Mouse (Mus musculus) G1E-ER4 (cell line): ENCODE data around the gene Dram1. TPM values are rescaled to one million over a fixed set of nuclear protein-coding genes. Genes with fewer than 3 reads are reported as not detected.

ENCODE experiments used
- GATA1 ChIP-seq: IDR thresholded peaks from one replicate; pipeline ENCODE4 v1.8.0; 2012; ENCODE audit warnings: low read length, inconsistent platforms
- polyA plus RNA-seq: library from polyadenylated mRNA; stranded (reverse); fragments of >175 nt; gene quantifications from 2 replicates; pipeline ENCODE4 v1.2.3, GENCODE M21; 2012

Dram1 gene
- polyA plus RNA-seq, 1 experiment, result not detected

- no peak for TF ChIP-seq GATA1
Measured at GRCm38 (mm10) chr10:88341368-88341767, 37.5 kb downstream of the Dram1 start.

GRCm38 (mm10) chr10:88340660-88341059 is 38.2 kb downstream of the Dram1 start:
- no peak for TF ChIP-seq GATA1

GRCm38 (mm10) chr10:88330695-88331094 is 48.2 kb downstream of the Dram1 start:
- TF ChIP-seq GATA1, result no peak

GRCm38 (mm10) chr10:88328056-88328450 is 50.8 kb downstream of the Dram1 start:
- no peak for TF ChIP-seq GATA1

- TF ChIP-seq GATA1, result no peak
Measured at GRCm38 (mm10) chr10:88327160-88328055, 51.5 kb downstream of the Dram1 start.

- TF ChIP-seq GATA1, result no peak
Measured at GRCm38 (mm10) chr10:88321739-88322138, 57.1 kb downstream of the Dram1 start.

GRCm38 (mm10) chr10:88320714-88321416 is 58.0 kb downstream of the Dram1 start:
- TF ChIP-seq GATA1, result no peak

GRCm38 (mm10) chr10:88318179-88318578 is 60.7 kb downstream of the Dram1 start:
- no peak for TF ChIP-seq GATA1

GRCm38 (mm10) chr10:88317151-88317550 is 61.7 kb downstream of the Dram1 start:
- TF ChIP-seq GATA1, result no peak

GRCm38 (mm10) chr10:88314841-88315240 is 64.0 kb downstream of the Dram1 start:
- no peak for TF ChIP-seq GATA1

GRCm38 (mm10) chr10:88309851-88310250 is 69.0 kb downstream of the Dram1 start:
- no peak for TF ChIP-seq GATA1

- TF ChIP-seq GATA1, result no peak
Measured at GRCm38 (mm10) chr10:88306235-88306634, 72.6 kb downstream of the Dram1 start.

- TF ChIP-seq GATA1, result no peak
Measured at GRCm38 (mm10) chr10:88304302-88304701, 74.6 kb downstream of the Dram1 start.

- no peak for TF ChIP-seq GATA1
Measured at GRCm38 (mm10) chr10:88303079-88303478, 75.8 kb downstream of the Dram1 start.

GRCm38 (mm10) chr10:88301802-88302470 is 76.9 kb downstream of the Dram1 start:
- no peak for TF ChIP-seq GATA1

- no peak for TF ChIP-seq GATA1
Measured at GRCm38 (mm10) chr10:88296991-88297390, 81.9 kb downstream of the Dram1 start.

GRCm38 (mm10) chr10:88295091-88295490 is 83.8 kb downstream of the Dram1 start:
- TF ChIP-seq GATA1, result no peak
